Mouse (Mus musculus) testis, postnatal 10 days (tissue): ENCODE data around the gene Nrxn2.

ENCODE experiments used
- DNase-seq: peaks from one replicate; pipeline ENCODE4 v3.0.0; 2021; ENCODE audit warnings: low spot score

Nrxn2 gene

DNA sequence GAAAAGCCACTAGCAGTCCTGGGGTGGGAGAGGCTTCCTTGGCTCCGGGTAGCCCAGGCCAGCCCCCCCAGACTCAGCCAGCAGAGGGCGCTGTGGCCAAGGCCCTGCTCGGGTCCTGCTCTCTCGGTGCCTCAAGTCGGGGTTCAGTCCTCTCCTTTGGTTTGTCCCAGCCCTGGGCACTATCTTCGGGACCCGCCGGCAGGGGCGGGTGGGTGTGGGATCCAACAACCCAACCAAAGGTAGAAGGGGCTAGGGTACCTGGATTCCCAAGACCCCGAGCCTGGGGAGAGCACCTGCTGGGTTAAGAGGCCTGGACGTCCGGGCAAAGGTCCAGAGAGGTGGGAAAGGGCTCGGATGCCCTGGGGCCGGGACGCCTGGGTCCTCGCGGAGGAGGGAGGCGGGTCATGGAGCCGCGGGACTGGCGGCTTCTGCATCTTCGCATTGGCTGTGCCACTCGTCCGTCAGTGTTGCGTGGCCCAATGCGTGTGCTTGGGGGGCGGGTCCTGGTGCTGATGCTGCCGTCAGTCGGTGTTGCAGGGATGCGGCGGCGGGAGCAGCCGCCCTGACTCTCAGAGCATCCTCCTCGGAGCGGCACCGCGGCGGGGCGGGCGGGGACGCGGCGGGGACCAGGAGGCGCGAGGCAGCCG, at the start of gene Nrxn2:
Nrxn2 (plus strand) TSS at position 499 of the 647 bp plus-strand sequence.
- peak; percentile 94 for DNase-seq

DNA sequence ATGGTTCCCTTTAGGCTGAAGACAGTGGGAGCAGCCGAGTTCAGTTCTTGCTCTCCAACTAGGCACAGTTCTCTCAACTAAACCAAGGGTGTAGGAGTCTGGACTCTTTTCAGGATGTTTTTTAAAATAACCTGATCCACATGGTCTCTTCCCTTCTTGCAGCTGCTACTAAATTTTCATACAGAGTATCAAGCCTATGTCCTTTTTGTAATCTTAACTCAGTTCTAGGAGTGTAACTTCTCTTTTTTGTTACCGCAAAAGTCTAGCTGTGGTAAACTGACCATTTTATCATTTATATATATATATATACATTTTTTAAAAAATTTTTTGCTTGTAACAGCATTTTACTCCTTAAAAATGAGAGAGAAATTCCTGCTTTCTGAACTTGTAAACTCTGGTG, 48.4 kb upstream of the Nrxn2 start:
- DNase-seq = no peak

DNA sequence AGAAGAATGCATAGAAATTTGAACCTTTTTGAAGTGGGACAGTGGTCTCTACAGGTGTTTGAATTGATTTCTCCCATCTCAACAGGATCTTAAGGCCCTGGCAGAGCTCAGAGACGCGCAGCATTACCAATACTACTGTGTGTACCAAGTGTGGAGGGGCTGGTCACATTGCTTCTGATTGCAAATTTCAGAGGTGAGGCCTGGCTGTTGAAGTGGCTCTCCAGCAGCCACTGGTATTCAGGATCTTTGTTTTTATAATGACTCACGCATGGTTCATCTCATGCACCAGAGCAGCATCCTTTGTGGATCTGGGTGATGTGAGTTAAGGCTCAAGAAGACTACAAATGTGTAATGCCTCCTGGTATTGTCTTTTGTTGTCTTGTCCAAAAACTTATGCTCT, 46.1 kb upstream of the Nrxn2 start:
- no peak for DNase-seq

DNA sequence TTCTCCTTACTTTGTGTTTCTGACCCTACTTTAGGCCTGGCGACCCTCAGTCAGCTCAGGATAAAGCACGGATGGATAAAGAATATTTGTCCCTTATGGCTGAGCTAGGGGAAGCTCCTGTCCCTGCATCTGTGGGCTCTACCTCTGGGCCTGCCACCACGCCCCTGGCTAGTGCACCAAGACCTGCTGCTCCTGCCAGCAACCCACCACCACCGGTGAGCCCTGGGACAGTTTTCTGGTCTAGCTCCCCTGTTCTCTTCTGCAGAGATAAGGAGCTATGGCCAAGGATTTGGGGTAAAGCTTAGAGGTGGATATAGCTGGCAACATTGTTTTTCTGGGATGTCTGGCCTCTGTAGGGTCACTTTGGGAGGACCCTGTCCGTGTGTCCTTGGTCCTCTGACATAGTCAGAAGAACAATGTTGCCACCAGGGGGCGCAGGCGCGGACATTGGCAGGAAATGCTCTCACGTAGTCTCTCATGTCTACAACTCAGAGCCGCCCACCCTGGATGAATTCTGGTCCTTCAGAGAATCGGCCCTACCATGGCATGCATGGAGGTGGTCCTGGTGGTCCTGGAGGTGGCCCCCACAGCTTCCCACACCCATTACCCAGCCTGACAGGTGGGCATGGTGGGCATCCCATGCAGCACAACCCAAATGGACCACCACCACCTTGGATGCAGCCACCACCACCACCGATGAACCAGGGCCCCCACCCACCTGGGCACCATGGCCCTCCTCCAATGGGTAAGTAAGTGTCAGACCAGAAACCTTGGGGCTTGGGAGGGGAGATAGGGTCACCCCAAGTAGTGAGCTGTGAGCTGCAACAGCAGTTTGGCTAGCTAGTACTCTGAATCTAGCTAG, 44.8 kb upstream of the Nrxn2 start:
- DNase-seq = peak; percentile 98

DNA sequence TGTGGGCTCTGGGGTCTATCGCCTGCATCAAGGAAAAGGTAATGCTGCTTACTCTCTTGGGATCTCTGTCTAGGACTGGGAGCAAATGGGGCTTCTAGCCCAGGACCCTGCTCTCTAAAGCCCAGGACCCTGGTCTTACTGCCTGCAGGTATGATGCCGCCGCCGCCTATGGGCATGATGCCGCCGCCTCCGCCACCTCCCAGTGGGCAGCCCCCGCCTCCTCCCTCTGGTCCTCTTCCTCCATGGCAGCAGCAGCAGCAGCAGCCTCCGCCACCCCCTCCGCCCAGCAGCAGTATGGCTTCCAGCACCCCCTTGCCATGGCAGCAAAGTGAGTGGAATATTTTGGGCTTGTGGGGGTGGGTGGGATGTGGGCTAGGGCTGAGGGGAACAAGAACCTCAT, 44.0 kb upstream of the Nrxn2 start:
- no peak for DNase-seq

DNA sequence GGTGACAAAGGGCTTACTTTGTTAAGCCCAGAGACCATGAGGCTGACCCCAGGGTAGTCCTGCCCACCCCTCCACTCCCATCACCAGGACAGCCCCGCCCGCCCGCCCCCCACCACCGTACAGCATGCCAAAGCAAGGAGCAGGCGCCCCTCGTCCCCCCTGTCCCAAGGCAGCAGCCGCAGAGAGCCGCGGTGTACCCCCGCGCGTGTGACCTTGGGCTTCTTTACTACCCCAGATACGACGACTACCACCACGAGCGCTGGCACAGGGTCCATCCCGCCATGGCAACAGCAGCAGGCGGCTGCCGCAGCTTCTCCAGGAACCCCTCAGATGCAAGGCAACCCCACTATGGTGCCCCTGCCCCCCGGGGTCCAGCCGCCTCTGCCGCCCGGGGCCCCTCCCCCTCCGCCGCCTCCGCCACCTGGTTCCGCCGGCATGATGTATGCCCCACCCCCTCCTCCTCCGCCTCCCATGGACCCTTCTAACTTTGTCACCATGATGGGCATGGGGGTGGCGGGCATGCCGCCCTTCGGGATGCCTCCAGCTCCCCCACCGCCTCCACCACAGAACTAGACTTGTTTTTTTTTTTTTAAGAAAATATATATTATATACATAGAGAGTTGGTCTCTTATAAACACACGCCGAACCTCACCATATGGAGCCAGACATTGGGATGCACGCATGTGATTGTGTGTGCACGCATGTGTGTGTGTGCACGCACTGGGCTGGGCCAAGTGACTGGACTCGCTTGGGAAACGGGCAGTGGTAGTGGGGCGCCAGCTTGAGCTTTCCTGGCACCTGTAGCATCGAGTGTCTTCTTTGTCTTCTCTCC, 42.9 kb upstream of the Nrxn2 start:
- peak; percentile 65 for DNase-seq

DNA sequence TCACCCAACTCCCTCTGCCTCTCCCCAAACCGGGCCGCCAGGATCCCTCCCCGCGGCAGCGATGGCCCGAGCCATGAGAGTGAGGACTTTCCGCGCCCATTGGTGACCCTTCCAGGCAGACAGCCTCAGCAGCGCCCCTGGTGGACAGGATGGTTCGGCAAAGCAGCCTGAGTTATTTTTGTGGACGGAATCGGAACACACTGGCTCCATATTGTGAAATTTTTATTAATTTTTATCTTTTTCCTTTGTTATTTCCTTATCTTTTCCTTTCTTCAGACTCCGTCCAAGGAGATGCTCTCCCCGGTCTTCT, 42.3 kb upstream of the Nrxn2 start:
- DNase-seq = peak; percentile 95

DNA sequence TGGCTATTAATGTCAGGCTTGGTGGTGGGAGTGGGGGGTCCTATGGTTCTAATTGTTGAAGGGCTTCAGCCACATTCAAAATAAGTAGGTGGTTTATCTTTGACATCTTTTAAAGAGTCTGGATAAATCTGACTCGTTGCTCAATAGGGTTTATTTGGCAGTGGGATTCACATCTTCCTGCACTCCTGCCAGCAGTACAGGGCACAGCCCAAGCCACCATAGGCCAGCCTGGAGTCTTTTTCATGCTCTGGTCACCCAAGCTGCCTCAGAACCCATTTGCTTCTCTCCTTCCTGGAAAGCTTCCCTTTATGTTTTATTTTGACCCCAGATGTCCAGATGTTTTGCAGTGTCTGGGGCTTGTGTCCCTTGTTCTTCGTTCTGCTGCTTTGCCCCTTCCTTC, 41.9 kb upstream of the Nrxn2 start:
- DNase-seq = no peak

DNA sequence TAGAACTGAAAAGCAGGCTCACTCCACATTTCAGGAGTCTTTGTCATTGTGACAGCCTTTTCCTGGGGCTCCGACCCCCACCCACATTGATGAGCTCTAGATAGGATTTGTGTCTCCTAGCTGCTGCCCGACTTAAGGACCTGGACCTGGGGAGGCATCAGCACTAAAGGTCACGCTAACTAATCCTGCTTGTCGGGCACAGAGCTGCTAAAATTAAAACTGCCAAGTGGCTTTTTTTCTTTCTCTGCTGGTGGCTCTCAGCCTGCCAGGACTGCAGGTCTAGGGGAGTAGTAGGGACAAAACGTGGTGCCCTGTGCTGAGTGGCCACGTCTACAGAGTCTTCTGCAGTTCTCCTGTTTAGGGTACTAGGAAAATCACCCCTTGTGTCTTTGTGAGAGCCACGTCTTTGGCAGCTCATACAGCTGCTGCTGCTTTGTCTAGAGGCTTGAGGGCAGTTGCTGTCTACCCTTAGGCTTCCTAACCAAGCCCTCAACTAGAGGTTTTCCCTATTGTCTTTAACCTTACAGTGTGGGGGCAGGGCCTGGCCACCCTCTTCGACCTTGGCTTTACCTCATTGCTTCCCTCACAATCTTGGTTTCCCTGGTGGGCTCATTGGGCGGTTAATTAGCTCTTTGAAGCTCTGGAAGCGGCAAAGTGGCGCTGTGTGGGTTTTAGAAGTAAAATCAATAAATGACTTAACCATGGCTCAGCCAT, 41.0 kb upstream of the Nrxn2 start:
- no peak for DNase-seq

DNA sequence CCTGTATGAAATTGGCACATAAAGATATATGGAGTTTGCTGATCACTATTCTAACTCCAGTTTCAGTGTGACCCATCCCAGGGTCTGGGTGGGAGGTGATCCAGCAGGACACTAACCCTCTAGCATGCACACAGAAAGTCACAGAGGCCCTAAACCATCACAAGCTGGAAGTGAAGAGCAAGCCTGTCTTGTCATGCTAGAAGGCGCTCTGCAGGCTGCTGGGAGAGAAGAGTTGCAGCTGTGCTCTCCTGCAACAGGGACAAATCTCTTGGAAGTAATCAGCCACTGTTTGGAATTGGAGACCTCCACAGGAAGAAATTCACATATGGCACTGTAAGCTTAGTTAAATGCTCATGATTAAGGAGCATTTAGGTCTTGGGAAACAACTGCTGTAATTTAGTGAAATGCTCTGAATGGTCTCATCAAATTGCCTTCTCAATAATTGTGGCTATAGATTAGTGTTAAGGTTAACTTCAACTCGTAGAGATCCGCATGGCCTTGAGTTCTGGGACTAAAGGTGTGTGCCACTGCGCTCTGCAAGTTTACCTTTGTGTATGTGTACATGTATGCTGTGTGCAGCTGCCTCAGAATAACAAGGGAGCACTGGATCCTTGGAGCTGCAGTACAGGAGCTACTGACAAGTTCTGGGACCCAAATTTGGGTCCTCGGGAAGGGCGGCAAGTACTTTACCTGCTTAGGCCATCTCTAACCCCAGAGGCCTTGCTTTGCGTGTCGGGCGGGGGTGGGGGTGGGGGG, 37.9 kb upstream of the Nrxn2 start:
- no peak for DNase-seq

DNA sequence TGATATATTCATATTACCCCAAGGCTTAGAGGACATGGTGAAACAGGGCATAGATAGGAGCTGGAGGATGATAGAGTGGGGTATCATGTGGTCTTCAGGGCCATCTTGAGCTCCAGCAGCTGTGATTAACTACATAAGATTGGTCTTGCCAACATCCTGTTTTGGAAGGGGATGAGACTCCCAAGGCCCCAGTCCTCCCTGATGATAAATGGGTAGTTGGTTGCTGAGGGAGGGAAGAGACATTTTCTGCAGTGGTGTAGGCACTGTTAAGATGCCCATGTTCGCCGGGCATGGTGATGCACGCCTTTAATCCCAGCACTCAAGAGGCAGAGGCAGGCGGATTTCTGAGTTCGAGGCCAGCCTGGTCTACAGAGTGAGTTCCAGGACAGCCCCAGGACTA, 37.3 kb upstream of the Nrxn2 start:
- no peak for DNase-seq

DNA sequence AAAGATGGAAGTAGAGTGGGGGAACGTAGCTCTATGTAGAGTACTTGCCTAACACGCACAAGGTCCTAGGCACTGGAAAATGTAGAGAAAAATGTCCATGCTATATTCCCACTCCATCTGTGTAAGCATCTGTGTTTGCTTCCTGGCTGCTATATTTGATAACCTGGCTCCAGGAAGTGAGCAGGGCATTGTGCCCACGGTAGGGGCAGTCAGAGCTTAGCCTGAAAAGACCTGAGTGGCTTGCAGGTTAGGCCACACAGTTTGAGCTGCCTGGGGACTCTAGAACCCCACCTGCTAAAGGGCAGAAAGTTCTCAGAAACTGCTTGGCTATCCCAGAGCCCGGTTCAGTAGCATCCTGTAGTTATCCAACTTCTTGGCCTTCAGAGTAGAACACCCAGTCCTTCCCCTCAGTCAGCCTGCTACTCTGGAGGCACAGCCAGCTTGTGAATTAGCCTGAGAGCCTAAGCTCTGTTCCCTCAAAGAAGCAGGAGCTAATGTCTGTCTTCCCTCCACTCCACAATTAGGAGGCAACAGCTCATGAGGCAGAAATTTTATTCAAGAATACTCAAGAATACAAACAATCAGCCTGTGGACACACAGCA, 36.1 kb upstream of the Nrxn2 start:
- no peak for DNase-seq

DNA sequence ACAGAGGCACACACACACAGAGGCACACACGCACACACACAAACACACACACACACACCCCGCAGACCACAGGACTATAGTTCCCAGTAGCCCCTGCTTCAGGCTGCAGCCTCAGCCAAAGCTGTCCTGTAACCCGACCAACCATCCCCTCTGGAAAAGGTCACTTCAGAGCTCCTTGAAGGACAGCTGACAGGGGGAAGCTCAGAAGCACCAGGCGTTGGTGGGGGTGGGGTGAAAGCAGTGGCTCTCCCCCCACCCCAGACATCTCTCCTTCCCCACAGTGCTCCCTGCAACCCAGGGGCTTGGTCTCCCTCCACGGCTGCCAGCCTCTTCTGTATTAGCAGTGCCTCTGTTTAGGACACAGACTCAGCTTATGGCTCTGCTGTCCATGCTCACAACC, 35.1 kb upstream of the Nrxn2 start:
- no peak for DNase-seq

DNA sequence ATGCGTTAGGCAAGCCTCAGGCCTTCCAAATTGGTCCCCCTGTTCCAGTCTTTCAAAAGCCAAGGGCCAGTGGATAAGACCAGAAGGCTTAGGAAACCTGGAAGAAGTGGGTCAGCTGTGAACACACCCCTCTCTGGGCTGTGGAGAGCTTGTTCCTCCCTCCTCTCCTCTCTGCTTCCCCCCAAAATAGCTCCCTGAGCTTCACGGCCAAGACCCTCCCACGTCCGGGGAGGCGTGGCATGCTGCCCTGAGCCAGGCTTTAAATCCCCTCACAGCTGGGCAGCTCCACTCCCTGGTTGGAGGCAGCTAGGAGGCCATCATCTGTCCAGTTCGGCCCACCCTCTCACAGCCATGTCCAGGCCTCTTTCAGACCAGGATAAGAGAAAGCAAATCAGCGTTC, 34.4 kb upstream of the Nrxn2 start, which contains the start of gene Pygm:
Pygm (plus strand) TSS at position 272 of the 400 bp plus-strand sequence.
- DNase-seq = peak; percentile 86

DNA sequence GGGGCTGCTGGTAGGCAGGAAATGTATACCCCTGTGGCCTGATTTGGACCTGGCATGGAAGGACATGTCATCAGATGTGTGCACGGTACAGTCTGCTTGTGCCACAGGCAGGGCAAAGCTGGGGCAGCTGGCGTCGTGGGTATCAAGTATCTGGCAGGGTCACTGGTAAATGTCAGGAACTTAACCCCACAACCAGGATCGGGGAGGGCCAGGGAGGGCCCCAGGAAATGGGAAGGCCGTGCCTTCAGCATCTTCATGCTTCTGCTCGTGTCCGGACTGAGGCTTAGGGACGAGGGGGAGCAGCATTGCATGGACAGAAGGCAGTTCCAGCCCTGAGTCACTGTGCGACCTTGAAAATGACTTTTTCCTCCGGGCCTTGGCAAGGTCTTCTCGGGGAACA, 33.6 kb upstream of the Nrxn2 start:
- no peak for DNase-seq

DNA sequence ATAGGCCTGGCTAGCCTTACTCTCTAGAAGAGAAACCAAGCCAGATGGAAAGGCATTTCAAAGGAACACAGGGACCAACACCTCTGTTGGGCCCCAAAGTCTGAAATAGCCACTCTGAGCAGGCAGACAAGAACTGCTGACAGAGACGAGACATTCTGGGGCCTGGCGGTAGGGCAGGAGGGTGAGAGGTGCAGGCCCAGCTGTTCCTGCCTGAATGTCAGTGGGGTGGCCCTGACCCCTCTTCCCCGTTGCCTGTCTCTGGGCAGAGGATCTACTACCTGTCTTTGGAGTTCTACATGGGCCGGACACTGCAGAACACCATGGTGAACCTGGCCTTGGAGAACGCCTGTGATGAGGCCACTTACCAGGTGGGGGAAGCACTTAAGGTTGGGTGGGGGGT, 33.1 kb upstream of the Nrxn2 start:
- DNase-seq = no peak

DNA sequence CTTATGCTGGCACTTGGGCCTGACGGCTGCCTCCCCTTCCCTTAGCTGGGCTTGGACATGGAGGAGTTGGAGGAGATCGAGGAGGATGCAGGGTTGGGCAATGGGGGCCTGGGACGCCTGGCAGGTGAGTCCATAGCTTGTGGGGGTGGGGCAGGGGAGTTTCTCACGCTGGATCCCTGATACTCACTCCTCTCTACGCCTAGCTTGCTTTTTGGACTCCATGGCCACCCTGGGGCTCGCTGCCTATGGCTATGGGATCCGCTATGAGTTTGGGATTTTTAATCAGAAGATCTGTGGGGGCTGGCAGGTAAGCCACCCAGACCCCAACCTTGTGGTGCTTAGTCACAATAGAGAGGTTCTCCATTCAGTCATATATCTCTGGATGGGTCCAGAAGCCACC, 32.7 kb upstream of the Nrxn2 start:
- no peak for DNase-seq

DNA sequence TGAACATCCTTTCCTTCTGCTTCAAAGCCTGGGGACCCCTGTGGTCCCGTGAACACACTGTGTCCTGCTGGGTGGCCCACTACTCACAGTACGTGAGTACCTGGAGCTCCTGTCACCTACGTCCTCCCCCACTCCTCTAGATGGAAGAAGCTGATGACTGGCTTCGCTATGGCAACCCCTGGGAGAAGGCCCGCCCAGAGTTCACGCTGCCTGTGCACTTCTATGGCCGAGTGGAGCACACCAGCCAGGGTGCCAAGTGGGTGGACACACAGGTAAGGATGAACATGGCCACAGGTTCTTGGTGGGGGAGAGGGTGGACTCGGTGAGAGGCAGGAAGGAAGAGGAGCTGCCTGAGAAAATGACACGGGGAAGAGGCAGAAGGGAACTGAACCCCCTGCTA, 32.3 kb upstream of the Nrxn2 start:
- no peak for DNase-seq

DNA sequence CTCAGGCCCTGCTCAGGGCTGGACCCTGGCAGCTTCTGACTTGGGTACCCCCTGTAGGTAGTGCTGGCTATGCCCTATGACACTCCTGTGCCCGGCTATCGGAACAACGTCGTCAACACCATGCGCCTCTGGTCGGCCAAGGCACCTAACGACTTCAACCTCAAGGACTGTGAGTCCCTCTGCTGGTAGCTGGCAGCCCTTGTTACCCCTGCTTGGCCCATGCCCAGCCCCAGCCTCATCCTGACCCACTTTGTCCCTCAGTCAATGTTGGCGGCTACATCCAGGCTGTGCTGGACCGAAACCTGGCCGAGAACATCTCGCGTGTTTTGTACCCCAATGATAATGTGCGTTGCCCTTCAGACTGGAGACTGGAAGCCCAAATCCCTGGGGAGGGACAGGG, 30.5 kb upstream of the Nrxn2 start:
- DNase-seq = no peak

DNA sequence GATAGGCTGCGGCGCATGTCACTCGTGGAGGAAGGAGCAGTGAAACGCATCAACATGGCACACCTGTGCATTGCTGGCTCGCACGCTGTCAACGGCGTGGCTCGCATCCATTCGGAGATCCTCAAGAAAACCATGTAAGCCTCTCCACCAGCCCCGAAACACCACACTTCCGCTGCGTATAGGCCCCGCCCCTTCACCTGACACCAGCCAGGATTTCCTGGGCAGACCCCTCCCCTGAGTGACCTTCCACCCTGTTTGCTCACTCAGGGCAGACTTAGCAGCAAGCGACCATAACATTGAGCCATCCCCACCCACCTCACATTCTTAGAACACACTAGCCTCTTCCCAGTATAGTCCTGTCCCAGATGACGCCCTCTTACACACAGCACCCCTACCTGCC, 28.7 kb upstream of the Nrxn2 start:
- no peak for DNase-seq

DNA sequence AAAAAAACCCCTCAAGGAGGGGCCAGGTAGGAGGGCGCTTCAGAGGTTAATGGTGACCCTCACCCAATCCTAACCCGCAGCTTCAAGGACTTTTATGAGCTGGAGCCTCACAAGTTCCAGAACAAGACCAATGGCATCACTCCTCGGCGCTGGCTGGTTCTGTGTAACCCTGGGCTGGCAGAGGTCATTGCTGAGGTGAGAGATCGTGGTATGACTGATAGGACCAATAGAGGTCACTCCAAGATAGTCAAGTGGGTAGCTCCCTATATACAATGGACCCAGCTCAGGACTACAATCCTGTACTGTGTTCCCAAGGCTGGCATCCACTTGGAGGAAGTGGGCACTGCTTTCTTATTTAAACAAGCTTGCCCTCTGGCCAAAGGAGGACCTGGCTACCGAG, 28.3 kb upstream of the Nrxn2 start:
- DNase-seq = no peak
